Mouse (Mus musculus) brown adipose tissue, adult 24 weeks (tissue): ENCODE measurements around the gene Rexo4. TPM values are rescaled to one million over a fixed set of nuclear protein-coding genes. Genes with fewer than 3 reads are reported as not detected.

Source experiments
- H3K27ac ChIP-seq: fragments of 200-500 bp; replicated peaks from 2 replicates; pipeline ENCODE4 v1.5.1; 2012; ENCODE audit warnings: low read depth, mild to moderate bottlenecking, low read length
- H3K4me1 ChIP-seq: fragments of 200-500 bp; 2 replicates; pipeline ENCODE4 v1.6.1; 2012; ENCODE audit warnings: low read length, mixed read lengths; ENCODE audit not compliant: control insufficient read depth, insufficient read depth, insufficient read length
- H3K4me3 ChIP-seq: fragments of 200-500 bp; 2 replicates; pipeline ENCODE4 v1.5.1; 2012; ENCODE audit warnings: low read depth, mild to moderate bottlenecking, low read length, moderate library complexity; ENCODE audit not compliant: insufficient read depth
- polyA plus RNA-seq: library from polyadenylated mRNA; stranded (reverse); fragments of >200 nt; gene quantifications from 2 replicates; pipeline ENCODE4 v1.2.4, GENCODE M21; 2012; ENCODE audit not compliant: missing spikeins, insufficient read depth, insufficient read length

Gene Rexo4
- polyA plus RNA-seq, 1 experiment, result 10.4 TPM

- Histone ChIP-seq H3K4me3 (no peak overlapping the region), H3K27ac (no peak overlapping the region), H3K4me1 (no peaks in the 10 kb centered on the region; the same call in 1 of the 2 replicates)
These were observed 6.7 kb downstream of the Rexo4 start for GRCm38 (mm10) chr2:26957488-26957859.

- no peaks in the 10 kb centered on the region; the same call in 1 of the 2 replicates for H3K4me1 ChIP-seq
- no peak overlapping the region for H3K4me3 ChIP-seq
- no peak overlapping the region for H3K27ac ChIP-seq
These were observed 7.2 kb downstream of the Rexo4 start for GRCm38 (mm10) chr2:26956811-26957487.

GRCm38 (mm10) chr2:26954735-26955395 is 9.3 kb downstream of the Rexo4 start:
- Histone ChIP-seq H3K4me3 (no peak overlapping the region), H3K27ac (no peak overlapping the region), H3K4me1 (no peaks in the 10 kb centered on the region)

GRCm38 (mm10) chr2:26952866-26953265 is 11.3 kb downstream of the Rexo4 start:
- H3K27ac ChIP-seq, result no peak overlapping the region
- H3K4me1 ChIP-seq, result no peaks in the 10 kb centered on the region
- H3K4me3 ChIP-seq, result no peak overlapping the region

- H3K4me1 ChIP-seq, result no peaks in the 10 kb centered on the region
- no peak overlapping the region for H3K27ac ChIP-seq
- H3K4me3 ChIP-seq, result no peak overlapping the region
These were observed 12.0 kb downstream of the Rexo4 start for GRCm38 (mm10) chr2:26952193-26952592.

- Histone ChIP-seq H3K27ac (no peak overlapping the region), H3K4me1 (no peaks in the 10 kb centered on the region)
These were observed 12.8 kb downstream of the Rexo4 start for GRCm38 (mm10) chr2:26951346-26951905.

GRCm38 (mm10) chr2:26950411-26950810 is 13.8 kb downstream of the Rexo4 start:
- Histone ChIP-seq H3K4me3 (no peak overlapping the region), H3K4me1 (no peaks in the 10 kb centered on the region), H3K27ac (no peak overlapping the region)

More at GRCm38 (mm10) chr2:26951346-26951905, 12.8 kb downstream of the Rexo4 start:
- H3K4me3 ChIP-seq, result no peak overlapping the region

GRCm38 (mm10) chr2:26943253-26943652 is 20.9 kb downstream of the Rexo4 start:
- Histone ChIP-seq H3K27ac (no peak overlapping the region), H3K4me3 (no peak overlapping the region), H3K4me1 (no peaks in the 10 kb centered on the region)

- no peak overlapping the region for H3K27ac ChIP-seq
- no peak overlapping the region for H3K4me3 ChIP-seq
- no peaks in the 10 kb centered on the region for H3K4me1 ChIP-seq
These were observed 22.6 kb downstream of the Rexo4 start for GRCm38 (mm10) chr2:26941539-26941938.

- H3K27ac ChIP-seq, result no peak overlapping the region
- H3K4me3 ChIP-seq, result no peak overlapping the region
- H3K4me1 ChIP-seq, result 0 out of 2 replicates have a peak, but pooled peaks cover 4% of the 10 kb centered on the region
These were observed 27.8 kb downstream of the Rexo4 start for GRCm38 (mm10) chr2:26936425-26936824.

- H3K4me1 ChIP-seq, result peaks cover 11% of the 10 kb centered on the region
- no peak overlapping the region for H3K4me3 ChIP-seq
- H3K27ac ChIP-seq, result no peak overlapping the region
These were observed 28.9 kb downstream of the Rexo4 start for GRCm38 (mm10) chr2:26935286-26935685.

- H3K4me3 ChIP-seq, result peak within 1 kb of the TSS; percentile 99
- H3K4me1 ChIP-seq, result peaks cover 11% of the 10 kb centered on the region
- H3K27ac ChIP-seq, result peak within 1 kb of the TSS; percentile 92
These were observed 30.7 kb downstream of the Rexo4 start, which contains the start of the genes Surf4 and Stkld1 for GRCm38 (mm10) chr2:26933304-26934055. Gene Surf4 (minus strand): TSS chr2:26933928. Gene Stkld1 (plus strand): TSS chr2:26934047.

- H3K4me3 ChIP-seq, result peak overlapping the region; percentile 99
- H3K4me1 ChIP-seq, result peaks cover 13% of the 10 kb centered on the region
- H3K27ac ChIP-seq, result peak overlapping the region; percentile 92
These were observed 31.5 kb downstream of the Rexo4 start for GRCm38 (mm10) chr2:26932473-26933303.

- Histone ChIP-seq H3K4me1 (peaks cover 13% of the 10 kb centered on the region), H3K4me3 (no peak overlapping the region), H3K27ac (no peak overlapping the region)
These were observed 33.8 kb downstream of the Rexo4 start for GRCm38 (mm10) chr2:26930390-26930789.
